Mouse (Mus musculus): ENCODE measurements around the gene Tub.
A peak's percentile ranks its signal among the peaks of the same experiment; 100 is the strongest.

Tub gene

DNA sequence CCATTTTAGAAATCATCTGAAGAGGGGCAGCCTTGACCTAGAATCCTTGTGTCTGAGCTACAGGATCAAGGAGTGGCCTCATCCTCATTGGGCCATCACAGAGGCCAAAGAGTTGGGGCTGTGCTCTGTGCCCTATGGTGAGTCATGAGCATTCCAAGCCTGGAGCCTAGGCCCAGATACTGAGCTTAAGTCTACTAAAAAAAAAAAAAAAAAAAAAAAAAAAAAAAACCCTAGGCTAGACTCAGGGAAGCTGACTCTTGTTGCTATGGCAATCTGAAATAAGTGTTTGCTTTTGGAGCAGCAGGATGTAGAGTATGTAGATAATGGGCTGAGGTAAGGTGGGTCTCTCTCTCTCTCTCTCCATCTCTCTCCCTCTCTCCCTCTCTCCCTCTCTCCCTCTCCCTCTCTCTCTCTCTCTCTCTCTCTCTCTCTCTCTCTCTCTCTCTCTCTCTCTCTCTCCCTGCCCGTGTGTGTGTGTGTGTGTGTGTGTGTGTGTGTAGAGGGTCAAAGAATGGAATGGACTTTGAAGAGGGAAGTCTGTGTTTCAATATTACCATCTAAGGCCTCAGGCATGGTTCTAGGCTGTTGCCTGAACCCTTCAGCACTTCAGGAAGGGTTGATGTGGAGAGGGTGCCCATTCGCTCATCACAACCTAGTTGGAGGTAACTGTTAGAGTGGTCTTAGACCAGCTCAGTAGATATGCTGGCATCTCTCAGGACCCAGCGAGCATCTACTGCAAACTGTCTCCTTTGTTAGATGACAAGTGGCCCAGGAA lies 36.0 kb downstream of the Tub start:
- DNase-seq (ENCODE audit: low read depth, low spot score): no peak

DNA sequence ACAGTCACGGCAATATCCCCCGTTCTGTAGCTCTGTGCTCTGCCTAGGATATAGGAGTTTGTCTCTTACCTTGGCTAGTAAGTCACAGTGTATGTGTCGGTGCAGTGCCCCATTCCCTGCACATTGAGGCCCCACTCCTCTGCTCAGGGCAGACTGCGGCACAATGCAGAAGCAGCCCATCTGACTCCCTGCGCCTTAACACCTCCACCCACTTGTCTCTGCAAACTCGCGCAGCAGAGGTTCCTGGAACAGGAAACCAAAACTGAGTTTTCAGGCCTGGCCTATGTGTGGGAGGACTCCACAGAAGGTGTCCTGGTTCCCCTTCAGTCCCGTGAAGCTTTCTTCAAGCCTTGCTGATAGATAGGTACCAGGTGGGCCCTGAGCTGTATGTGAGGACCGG lies 41.1 kb downstream of the Tub start:
- no peak for DNase-seq (ENCODE audit: low read depth, low spot score)

DNA sequence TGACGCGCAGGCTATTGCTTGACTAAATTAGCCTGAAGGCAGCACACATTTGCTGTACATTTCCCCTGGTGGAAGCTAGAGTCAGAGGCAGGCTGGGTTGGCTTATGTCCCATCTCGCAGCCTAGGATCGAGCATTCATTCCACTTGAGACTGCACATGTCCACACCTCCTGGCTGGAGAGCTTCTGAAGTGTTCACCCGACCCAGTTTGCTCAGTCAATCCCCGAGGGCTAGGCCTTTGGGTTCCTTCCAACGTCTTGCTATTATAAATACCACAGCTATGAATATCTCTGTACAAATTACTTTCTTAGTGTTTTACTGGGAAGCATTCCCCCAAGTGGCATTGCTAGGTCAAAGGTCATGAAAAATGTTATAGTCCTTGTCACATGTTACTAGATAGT lies 43.1 kb downstream of the Tub start:
- DNase-seq (ENCODE audit: low read depth, low spot score): no peak

DNA sequence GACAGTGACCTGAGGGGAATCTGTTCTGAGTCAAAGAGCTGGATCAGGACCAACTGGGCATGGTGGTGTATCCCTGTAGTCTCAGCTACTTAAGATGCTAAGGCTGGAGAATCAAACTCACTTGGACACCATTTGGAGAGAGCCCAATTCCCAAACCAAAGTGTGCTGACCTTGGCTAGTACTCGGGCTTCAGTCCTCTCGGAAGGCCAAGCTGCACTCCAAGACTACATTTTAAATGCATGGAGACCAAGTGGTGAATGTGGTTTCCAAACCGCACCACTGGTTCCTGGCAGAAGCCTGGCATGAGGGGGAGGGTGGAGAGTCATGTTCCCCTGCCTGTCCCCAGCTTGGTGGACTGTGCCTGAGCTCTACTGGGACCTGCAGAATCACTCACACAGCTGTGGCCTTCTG lies 43.7 kb downstream of the Tub start:
- DNase-seq (ENCODE audit: low read depth, low spot score): no peak

DNA sequence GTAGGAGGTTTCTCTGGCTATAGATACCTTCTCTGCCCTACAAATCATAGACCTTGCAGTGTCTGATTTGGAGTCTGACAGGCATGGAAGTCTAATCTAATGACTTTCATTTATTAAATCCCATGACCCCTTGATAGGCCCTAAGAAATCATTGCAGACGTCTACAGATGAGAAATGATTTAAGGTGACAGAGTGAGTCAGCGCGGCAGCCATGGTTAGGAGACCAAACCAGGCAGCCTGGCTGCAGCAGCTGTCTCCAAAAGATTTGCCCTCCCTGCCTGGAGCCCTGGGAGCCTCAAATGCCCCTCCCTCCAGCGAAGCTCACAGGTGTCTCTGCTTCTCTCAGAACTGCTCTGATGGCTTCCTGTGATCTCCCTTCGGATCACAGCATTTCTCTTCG lies 46.0 kb downstream of the Tub start:
- no peak for DNase-seq (ENCODE audit: low read depth, low spot score)

DNA sequence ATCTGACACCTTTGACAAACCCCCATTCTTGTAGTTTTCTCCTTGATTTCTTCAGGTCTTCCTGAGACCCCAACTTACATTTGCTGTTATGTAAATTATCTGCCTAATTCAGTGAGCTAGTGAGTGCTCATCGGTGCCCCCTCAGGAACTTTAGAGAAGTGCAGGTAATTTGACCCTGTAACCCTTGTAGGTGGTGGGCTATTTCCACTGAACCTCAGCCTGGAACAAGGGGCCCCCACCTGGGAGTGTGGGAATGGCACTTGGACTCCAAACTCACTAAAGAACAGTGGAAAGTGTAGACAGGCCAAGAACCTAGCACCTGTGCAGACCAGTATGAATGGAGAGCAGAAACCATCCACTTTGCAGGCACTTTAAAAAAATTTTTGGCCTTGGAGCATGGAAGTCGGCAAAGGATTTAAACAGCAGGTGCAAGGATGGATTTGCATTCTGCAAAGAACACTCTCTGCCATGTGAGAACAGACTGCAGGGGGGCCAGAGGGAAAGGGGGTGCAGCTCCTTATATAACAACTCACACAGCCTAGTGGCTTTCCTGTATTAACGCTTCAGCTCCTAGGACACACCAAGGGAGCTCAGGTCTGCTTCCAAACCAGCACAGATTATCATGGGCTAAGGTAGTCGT lies 50.3 kb downstream of the Tub start:
- DNase-seq (ENCODE audit: low read depth, low spot score): peak; percentile 71

DNA sequence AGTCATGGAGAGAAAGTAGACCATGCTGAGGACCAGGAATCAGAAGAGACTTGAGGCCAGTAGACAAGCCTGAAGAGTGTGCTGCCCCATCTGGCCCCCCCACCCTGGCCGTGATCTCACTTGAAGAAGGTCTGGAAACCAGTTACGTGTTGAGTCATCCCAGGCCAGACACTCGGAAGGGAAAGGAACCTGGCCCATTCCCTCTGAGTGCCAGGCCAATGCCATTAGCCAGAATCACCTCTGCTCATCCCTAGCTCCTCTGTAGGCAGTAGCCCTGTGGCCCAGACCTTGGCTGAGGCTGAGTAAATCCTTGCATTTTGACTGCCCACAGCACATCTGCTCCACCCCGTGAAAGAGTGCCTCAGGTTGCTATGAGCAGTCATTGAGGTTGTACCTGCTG lies 51.8 kb downstream of the Tub start:
- DNase-seq (ENCODE audit: low read depth, low spot score): no peak

DNA sequence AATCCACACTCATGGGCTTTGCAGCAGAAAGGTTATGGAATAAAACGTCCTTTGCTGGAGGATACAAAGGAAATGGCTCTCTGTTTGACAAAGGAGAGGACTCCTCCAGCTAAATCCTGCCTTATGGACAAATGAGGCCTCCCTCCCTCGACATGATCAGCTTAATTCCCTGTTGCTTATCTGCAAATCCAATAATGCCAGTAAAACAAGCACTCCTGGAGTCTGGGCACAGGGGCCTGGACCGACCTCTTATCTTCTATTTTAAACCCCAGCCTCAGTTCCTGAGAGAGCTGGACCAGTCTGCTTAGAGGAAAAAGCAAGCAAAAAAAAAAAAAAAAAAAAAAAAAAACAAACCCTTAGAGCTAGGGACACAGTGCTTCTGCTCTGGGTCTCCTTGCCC lies 53.5 kb downstream of the Tub start:
- no peak for DNase-seq (ENCODE audit: low read depth, low spot score)

DNA sequence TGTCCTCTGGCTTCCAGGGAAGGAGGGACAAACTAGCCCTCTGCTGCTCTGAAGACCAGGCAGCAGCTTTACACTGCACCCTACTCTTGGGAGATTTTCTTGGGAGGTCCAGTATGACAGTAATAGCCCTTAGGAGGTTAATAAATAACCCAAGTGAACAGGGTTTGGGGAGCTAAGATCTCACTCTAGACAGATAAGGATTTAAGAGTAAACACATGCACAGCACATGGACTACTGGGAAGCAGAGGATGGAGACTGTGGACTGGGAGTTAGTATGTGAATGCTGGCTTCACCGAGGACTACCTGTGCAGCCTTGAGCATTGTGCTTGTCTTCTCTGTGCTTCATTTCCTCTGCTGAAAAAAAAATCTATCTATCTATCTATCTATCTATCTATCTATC lies 59.1 kb downstream of the Tub start:
- no peak for DNase-seq (ENCODE audit: low read depth, low spot score)

DNA sequence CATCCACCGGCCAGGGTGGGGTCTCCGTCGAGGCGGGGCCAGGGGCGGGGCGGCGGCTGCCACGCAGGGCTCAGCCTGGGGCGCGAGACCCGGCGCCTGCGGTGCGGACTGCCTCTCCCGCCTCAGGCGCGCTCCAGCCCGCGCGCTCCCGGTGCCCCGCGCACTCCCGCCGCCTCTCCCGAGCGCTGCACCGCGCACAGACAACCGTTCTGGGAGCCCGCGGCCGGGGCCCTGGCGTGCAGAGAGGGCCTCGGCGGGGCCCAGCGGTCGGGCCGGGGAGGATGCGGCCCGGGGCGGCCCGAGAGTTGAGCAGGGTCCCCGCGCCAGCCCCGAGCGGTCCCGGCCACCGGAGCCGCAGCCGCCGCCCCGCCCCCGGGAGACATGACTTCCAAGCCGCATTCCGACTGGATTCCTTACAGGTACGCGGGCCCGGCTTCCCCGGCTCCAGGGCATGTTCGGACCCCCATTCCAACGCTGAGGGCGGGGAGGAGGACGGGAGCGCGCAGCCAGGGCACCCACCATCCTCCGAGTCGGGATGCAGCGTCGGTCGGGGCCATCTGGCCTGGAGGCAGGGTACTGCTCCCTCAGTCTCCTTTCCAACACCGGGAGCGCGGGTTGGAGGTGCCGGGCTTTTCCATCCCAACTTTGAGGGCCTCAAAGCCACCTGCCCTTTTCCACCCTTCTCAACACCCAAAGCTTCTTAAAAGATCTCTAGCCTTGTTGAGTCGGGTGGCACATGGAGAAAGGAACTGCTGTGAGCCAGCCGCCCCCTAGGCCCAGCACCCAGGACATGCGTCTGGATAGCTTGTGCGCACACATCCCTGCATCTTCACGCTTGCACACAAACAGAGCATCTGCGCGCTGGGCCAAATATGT lies 60.8 kb downstream of the Tub start:
- DNase-seq (ENCODE audit: low read depth, low spot score): peak; percentile 42

DNA sequence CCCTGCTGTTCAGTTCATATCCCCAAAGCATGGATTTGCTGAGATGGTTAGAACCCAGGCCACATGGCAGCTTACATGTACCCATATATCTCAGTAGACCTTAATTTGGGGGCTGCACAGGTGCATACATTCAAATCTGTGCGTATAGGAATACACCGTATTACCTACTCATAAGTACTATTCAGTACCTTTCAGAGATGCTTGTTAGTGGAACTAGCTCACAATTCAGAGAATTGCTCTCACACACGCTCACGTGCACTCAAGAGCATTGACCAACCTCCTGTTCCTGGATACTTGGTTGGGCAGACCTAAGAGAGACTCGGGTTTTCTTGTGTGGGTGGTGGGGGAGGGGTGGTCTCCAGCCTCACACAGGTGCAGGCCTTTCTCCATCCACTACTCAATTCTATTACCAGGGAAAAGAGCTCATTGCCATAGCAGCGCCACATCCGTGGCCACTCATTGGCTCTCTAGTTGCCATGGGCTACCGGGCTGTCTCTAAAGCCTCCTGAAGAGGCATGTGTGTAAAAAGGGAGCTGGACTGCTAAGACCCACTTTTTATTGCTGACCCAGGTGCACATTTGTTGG lies 61.5 kb downstream of the Tub start:
- peak; percentile 51 for DNase-seq (ENCODE audit: low read depth, low spot score)

DNA sequence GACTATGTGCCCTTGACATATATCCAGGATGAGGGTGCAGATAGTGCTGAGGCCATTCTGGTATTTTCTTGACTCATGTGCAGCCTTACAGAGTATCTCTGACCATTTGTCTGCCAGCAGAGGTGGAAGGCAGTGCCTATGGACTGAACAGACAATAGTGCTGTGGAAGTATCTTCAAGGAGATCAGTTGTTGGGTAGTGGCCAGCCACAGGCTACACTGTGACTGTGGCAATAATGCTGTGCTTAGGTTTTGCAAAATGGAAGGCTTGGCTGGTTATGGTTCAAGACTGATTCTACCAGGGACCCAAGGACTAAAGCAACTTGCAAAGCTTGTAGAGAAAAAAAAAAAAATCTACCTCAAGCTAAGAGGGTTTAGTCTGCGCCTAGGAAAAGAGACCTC lies 62.4 kb downstream of the Tub start:
- DNase-seq (ENCODE audit: low read depth, low spot score): no peak

DNA sequence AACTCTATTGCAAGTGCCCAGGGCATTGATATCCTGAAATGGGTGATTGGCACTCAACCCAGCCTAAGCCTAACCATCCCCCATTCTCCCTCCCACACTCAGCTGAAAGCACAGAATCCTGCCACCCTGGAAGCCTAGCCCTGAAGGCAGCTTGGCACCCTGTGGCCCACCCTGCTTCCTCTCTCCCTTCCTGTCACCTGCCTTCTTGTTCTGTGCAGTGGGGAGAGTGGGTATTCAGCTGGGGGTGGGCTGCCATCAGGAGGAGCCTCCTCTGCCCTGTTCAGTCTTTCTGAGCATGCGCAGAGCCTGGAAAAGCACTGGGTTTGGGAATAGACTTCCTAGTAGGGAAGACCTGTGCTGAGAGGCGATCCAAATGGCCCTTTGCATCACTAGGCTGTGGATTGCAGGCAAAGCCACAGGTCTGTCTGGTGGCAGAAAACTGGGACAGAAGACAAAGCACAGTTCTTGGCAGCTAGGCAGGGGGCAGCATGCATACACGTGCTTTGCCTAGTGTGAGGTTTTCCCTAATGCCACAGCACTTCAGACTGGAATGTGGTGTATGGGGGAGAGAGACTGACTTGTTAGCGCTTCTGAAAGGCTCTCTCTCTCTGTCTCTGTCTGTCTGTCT lies 63.0 kb downstream of the Tub start:
- DNase-seq (ENCODE audit: low read depth, low spot score): no peak

DNA sequence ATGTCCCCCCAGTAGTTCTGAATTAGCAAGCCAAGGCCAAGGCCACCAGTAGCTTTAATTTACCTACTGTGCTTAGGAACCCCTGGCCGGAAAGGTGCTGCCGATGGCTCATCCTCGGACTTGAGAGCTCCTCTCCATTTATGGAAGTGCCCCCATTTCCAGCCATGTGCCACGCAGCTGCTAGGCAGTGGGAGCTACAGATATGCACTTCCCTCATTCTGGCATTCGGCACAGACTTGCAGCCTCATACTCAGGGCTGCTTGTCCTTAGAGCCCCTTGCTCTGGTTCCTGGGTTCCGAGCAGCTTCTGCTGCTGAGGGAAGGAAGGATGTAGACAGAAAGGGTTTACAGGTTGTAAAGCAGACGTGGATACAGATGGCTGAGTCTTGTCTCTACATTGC lies 64.7 kb downstream of the Tub start:
- DNase-seq (ENCODE audit: low read depth, low spot score): no peak

DNA sequence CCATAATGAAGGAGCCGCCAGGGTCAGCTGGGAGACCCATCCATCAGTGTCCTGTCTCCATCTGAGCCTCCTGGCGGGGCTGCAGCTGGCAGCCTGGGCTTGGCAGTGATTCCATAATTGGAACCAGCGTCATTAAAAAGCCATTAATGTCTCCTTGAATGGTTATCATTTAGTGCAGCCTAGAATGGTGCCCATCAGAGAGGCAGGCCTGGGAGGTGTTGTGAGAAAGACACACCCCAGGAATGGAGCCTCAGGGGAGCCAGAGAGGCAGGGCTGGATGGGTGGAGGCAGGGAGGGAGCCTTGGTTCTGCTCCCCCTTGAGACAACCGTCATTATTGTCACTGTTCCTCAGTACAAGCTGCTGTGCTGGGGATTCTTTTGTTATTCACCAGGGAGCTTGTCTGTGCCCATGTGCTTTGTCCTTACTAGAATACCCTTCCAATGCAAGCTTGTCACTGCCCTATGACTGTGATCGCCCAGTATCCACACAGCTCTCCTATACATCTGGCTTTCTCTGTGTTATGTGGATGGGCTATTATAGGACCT lies 66.3 kb downstream of the Tub start:
- DNase-seq (ENCODE audit: low read depth, low spot score): no peak

DNA sequence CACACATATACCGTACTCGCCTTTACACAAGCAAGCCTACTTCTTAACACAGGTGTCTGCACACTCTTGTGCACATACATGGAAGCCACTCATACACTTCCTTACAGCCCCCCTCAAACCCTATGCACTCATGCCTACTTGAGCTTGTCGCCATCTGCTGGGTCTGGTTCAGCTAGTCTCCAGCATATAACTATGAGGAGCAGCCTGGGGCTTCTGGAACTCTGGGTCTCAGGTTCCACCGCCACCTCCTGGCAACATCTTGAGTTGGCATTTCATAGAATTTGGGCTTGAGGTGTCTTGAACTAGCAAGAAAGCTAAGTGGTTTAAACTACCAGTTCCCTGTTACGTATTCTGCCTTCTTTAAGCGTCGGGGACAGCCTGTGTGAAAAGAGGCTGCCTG lies 69.1 kb downstream of the Tub start:
- DNase-seq (ENCODE audit: low read depth, low spot score): no peak

DNA sequence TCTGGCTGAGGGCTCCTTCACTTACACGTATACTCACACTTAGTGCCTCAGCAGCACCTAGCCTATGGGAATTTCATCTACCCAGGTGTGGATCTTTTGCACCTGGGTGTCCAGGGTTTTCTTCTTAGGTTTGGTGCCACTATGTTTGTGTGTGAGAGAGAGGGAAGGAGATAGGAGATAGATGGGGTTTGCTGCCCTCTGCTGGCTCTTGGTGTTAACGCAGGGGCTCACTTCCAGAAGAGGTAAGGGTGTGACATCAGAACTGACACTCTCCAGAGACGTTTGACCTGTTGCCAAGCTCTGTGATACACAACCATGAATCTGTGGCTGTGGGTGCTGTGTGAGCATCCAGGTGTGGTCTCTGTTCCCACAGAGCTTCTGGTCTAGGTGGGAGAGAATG lies 71.3 kb downstream of the Tub start:
- DNase-seq (ENCODE audit: low read depth, low spot score): peak; percentile 76

DNA sequence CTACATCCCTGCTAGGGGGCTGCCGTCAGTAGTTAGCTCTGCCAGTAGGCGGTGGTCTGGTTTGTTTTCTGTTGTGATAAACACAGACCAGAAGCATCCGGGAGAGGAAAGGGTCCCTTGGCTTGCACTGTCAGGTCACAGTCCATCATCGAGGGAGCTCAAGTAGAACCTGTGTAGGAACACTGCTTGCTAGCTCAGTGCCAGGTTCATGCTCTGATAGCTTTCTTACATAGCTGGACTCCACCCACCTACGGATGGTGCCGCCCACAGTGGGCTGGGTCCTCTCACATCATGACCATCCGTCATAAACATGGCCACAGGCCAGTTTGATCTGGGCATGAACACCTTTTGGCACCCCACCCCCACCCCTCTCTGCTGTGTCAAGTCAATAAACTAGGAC lies 75.6 kb downstream of the Tub start:
- no peak for DNase-seq (ENCODE audit: low read depth, low spot score)

DNA sequence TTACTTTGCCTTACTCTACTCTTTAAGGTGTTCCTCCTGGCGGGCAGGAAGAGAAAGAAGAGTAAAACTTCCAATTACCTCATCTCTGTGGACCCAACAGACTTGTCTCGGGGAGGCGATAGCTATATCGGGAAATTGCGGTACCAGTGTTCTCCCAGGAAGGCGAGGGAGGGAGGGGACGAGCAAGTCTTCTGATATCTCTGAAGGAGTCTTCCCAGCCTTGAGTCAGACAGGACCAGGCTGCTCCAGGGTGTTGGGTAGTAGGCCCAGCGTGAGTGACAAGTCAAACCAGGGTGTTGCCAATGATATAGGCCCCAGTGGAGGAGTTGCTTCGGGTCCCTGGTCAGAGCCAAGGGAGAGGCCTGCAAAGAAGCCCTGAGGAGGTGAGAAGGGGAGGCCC lies 76.8 kb downstream of the Tub start:
- no peak for DNase-seq (ENCODE audit: low read depth, low spot score)

DNA sequence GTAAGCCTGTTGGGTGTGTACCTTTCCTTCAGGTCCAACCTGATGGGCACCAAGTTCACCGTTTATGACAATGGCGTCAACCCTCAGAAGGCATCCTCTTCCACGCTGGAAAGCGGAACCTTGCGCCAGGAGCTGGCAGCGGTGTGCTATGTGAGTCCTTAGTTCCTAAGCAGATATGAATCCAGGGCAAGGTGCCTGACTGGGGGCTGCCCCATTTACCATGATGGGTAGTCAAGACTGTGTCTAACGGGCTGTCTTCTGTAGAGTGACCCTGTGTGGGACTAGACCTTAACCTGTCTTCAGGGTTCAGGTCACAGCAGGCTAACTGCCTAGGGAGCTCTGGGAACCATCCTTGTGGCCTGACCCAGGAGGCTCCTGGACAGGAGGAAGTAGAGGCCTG lies 77.6 kb downstream of the Tub start:
- DNase-seq (ENCODE audit: low read depth, low spot score): no peak

DNA sequence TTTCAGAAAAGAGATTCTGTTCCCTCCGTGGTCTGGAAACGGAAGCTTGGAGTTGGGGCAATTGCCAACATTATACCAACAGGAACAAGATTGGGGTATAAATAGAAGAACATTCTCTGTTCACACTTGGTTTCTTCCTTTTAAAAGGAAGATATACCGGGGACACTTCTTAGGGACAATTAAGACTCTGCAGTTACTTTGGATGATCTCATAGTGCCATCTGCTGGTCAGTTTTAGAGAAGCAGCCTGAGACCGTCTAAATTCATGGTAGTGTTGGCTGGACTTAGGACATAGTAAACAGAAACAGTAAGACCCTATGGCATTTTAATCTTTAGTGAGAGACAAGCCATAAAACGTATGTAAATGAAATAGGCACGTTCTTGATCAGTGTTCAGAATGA lies 78.1 kb downstream of the Tub start:
- DNase-seq (ENCODE audit: low read depth, low spot score): peak; percentile 60
